Mouse (Mus musculus) kidney, postnatal 4 days (tissue): ENCODE results near the gene Slc39a11.

Experiments used
- DNase-seq, 2 experiments: peaks; one replicate each; pipeline ENCODE4 v3.0.0; 2021; ENCODE audit warnings: mixed read lengths in 2 of 2

Gene Slc39a11

GRCm38 (mm10) chr11:113450028-113450427 is 199.9 kb downstream of the Slc39a11 start:
- DNase-seq: no peak

GRCm38 (mm10) chr11:113442036-113442435 is 207.8 kb downstream of the Slc39a11 start:
- DNase-seq: no peak

GRCm38 (mm10) chr11:113439328-113440030 is 210.4 kb downstream of the Slc39a11 start:
- no peak for DNase-seq

GRCm38 (mm10) chr11:113438915-113439314 is 211.0 kb downstream of the Slc39a11 start:
- DNase-seq: no peak

GRCm38 (mm10) chr11:113437357-113437756 is 212.5 kb downstream of the Slc39a11 start:
- no peak for DNase-seq

- DNase-seq: no peak
Measured at GRCm38 (mm10) chr11:113436299-113436698, 213.6 kb downstream of the Slc39a11 start.

- no peak for DNase-seq
Measured at GRCm38 (mm10) chr11:113435696-113436095, 214.2 kb downstream of the Slc39a11 start.

- DNase-seq: peak; percentile 62 to 69
Measured at GRCm38 (mm10) chr11:113431161-113431560, 218.7 kb downstream of the Slc39a11 start.

- no peak for DNase-seq
Measured at GRCm38 (mm10) chr11:113425882-113426281, 224.0 kb downstream of the Slc39a11 start.

GRCm38 (mm10) chr11:113425454-113425853 is 224.4 kb downstream of the Slc39a11 start:
- peak; percentile 32 to 47 for DNase-seq

GRCm38 (mm10) chr11:113424765-113425164 is 225.1 kb downstream of the Slc39a11 start:
- no peak for DNase-seq

GRCm38 (mm10) chr11:113422598-113422997 is 227.3 kb downstream of the Slc39a11 start:
- DNase-seq: no peak

GRCm38 (mm10) chr11:113418921-113419655 is 230.8 kb downstream of the Slc39a11 start:
- no peak for DNase-seq

- DNase-seq: no peak
Measured at GRCm38 (mm10) chr11:113417948-113418347, 231.9 kb downstream of the Slc39a11 start.

- DNase-seq: no peak
Measured at GRCm38 (mm10) chr11:113412545-113412944, 237.3 kb downstream of the Slc39a11 start.

- DNase-seq: no peak
Measured at GRCm38 (mm10) chr11:113411798-113412197, 238.1 kb downstream of the Slc39a11 start.

GRCm38 (mm10) chr11:113409121-113409520 is 240.8 kb downstream of the Slc39a11 start:
- DNase-seq: no peak

- no peak for DNase-seq
Measured at GRCm38 (mm10) chr11:113407474-113407873, 242.4 kb downstream of the Slc39a11 start.

GRCm38 (mm10) chr11:113400868-113401267 is 249.0 kb downstream of the Slc39a11 start:
- DNase-seq: no peak

GRCm38 (mm10) chr11:113399601-113400000 is 250.3 kb downstream of the Slc39a11 start:
- DNase-seq: no peak

- no peak for DNase-seq
Measured at GRCm38 (mm10) chr11:113397394-113397793, 252.5 kb downstream of the Slc39a11 start.

GRCm38 (mm10) chr11:113393366-113394150 is 256.3 kb downstream of the Slc39a11 start:
- peak; percentile 17 to 31 for DNase-seq

GRCm38 (mm10) chr11:113391664-113392063 is 258.2 kb downstream of the Slc39a11 start:
- no peak for DNase-seq
